Mouse (Mus musculus): Measurements from ENCODE around the gene Faah.

Gene Faah

GRCm38 (mm10) chr4:115919911-115920310, 97.8 kb downstream of the Faah start:
- in situ Hi-C loops (cut with MboI; ENCODE audit: unreplicated experiment in 2 of 2), result no loop called here
